Mouse (Mus musculus) erythroblast, embryonic 14.5 days (primary cell): Measurements from ENCODE around the gene Smarcd3.

Source experiments
- GATA1 ChIP-seq: IDR thresholded peaks from 2 replicates; pipeline ENCODE4 v1.6.1; 2012; ENCODE audit warnings: low read length, inconsistent platforms, mixed read lengths
- TAL1 ChIP-seq: IDR thresholded peaks from 3 replicates; pipeline ENCODE4 v1.6.1; 2012; ENCODE audit warnings: low read length, inconsistent platforms, mixed read lengths

- TF ChIP-seq GATA1 = no peak
- no peak for TF ChIP-seq TAL1
These were observed 27.8 kb upstream of the Smarcd3 start for GRCm38 (mm10) chr5:24651768-24652752.
